Mouse (Mus musculus): ENCODE data around the gene Vstm2l.

GRCm38 (mm10) chr2:157985611-157986010 is 71.2 kb downstream of the Vstm2l start:
- TF ChIP-seq POLR2A (IDR thresholded peaks at IDR 0.05; ENCODE audit: insufficient read length, low read depth) (no peak), POLR2AphosphoS2 (IDR thresholded peaks at IDR 0.05; ENCODE audit: insufficient read length, low read depth) (no peak)
